Mouse (Mus musculus): ENCODE measurements around the gene Pex5l.

The Pex5l gene

GRCm38 (mm10) chr3:33063590-33063989 lies 79.5 kb downstream of the Pex5l start:
- DNase-seq (ENCODE audit: low spot score), result no peak

GRCm38 (mm10) chr3:33061428-33061827 lies 81.6 kb downstream of the Pex5l start:
- DNase-seq (ENCODE audit: low spot score), result no peak

GRCm38 (mm10) chr3:33061016-33061415 lies 82.0 kb downstream of the Pex5l start:
- DNase-seq (ENCODE audit: low spot score), result no peak

- no peak for DNase-seq (ENCODE audit: low spot score)
Measured at GRCm38 (mm10) chr3:33060343-33060937, 82.6 kb downstream of the Pex5l start.

- no peak for DNase-seq (ENCODE audit: low spot score)
Measured at GRCm38 (mm10) chr3:33048304-33048703, 94.7 kb downstream of the Pex5l start.

GRCm38 (mm10) chr3:33044799-33045106 lies 98.3 kb downstream of the Pex5l start:
- DNase-seq (ENCODE audit: low spot score), result no peak

- DNase-seq (ENCODE audit: low spot score), result no peak
Measured at GRCm38 (mm10) chr3:33043896-33044798, 98.9 kb downstream of the Pex5l start.

GRCm38 (mm10) chr3:33024566-33024965 lies 118.5 kb downstream of the Pex5l start:
- DNase-seq (ENCODE audit: low spot score), result no peak

- DNase-seq (ENCODE audit: low spot score), result no peak
Measured at GRCm38 (mm10) chr3:33003901-33004300, 139.1 kb downstream of the Pex5l start.

- peak; percentile 45 for DNase-seq (ENCODE audit: low spot score)
Measured at GRCm38 (mm10) chr3:33001769-33002168, 141.3 kb downstream of the Pex5l start.

- no peak for DNase-seq (ENCODE audit: low spot score)
Measured at GRCm38 (mm10) chr3:33000383-33001015, 142.5 kb downstream of the Pex5l start.

- no peak for DNase-seq (ENCODE audit: low spot score)
Measured at GRCm38 (mm10) chr3:32991713-32992575, 151.1 kb downstream of the Pex5l start.

- no peak for DNase-seq (ENCODE audit: low spot score)
Measured at GRCm38 (mm10) chr3:32987806-32988205, 155.2 kb downstream of the Pex5l start.

- DNase-seq (ENCODE audit: low spot score), result no peak
Measured at GRCm38 (mm10) chr3:32985141-32985540, 157.9 kb downstream of the Pex5l start.

GRCm38 (mm10) chr3:32979981-32980380 lies 163.1 kb downstream of the Pex5l start:
- no peak for DNase-seq (ENCODE audit: low spot score)

GRCm38 (mm10) chr3:32979238-32979637 lies 163.8 kb downstream of the Pex5l start:
- DNase-seq (ENCODE audit: low spot score), result no peak

- no peak for DNase-seq (ENCODE audit: low spot score)
Measured at GRCm38 (mm10) chr3:32970257-32970656, 172.8 kb downstream of the Pex5l start.

- DNase-seq (ENCODE audit: low spot score), result peak; percentile 50
Measured at GRCm38 (mm10) chr3:32968671-32969425, 174.2 kb downstream of the Pex5l start.

- DNase-seq (ENCODE audit: low spot score), result no peak
Measured at GRCm38 (mm10) chr3:32965528-32965927, 177.5 kb downstream of the Pex5l start.

- DNase-seq (ENCODE audit: low spot score), result no peak
Measured at GRCm38 (mm10) chr3:32961494-32961893, 181.6 kb downstream of the Pex5l start.

- DNase-seq (ENCODE audit: low spot score), result no peak
Measured at GRCm38 (mm10) chr3:32951382-32951781, 191.7 kb downstream of the Pex5l start.
